Comparison of ENCODE assay signal across 9 mouse cellular contexts in genomic region chr17:25913186-25913876, GRCm38 (mm10). TPM values are rescaled to one million over a fixed set of nuclear protein-coding genes. Genes with fewer than 3 reads are reported as not detected.
DNase-seq lines count a peak whose midpoint lies in the region; ATAC-seq and TF ChIP-seq lines count a peak whose summit lies in the region.
"Had no signal": no experiment of that assay in that cellular context is flagged by ENCODE, and none has a peak within 500 bp of the region (broad histone marks: within the 10 kb centered on the region; RNA-seq: fewer than 3 reads in every experiment).

No protein-coding gene starts in this region.

- peak overlapping the region; percentile 26 for H3K27ac ChIP-seq in cortical plate, adult 2 months (ENCODE audit: insufficient read depth, low read length)
- H3K27ac ChIP-seq in stomach, embryonic 16.5 days (ENCODE audit: low read length) = peak overlapping the region; percentile 0; the same call in 1 of the 2 replicates
- H3K27ac ChIP-seq in midbrain, postnatal 0 days (ENCODE audit: low read depth, low read length) = no peak overlapping the region
- H3K27ac ChIP-seq in midbrain, embryonic 13.5 days = no peak overlapping the region
- H3K27ac ChIP-seq in midbrain, embryonic 10.5 days (replicated peaks) = no peak overlapping the region
- H3K27ac ChIP-seq: hindbrain, embryonic 15.5 days had no signal

- H3K9ac ChIP-seq in stomach, embryonic 16.5 days (ENCODE audit: low read length) = no peak overlapping the region
- H3K9ac ChIP-seq in midbrain, postnatal 0 days (replicated peaks; ENCODE audit: low read length, poor library complexity, severe bottlenecking) = no peak overlapping the region
- no peak overlapping the region for H3K9ac ChIP-seq in midbrain, embryonic 13.5 days (replicated peaks)
- H3K9ac ChIP-seq: hindbrain, embryonic 15.5 days had no signal

- no peaks in the 10 kb centered on the region for H3K9me3 ChIP-seq in stomach, embryonic 16.5 days (replicated peaks; ENCODE audit: control insufficient read depth, low read length)
- H3K9me3 ChIP-seq in midbrain, postnatal 0 days (ENCODE audit: low read length) = no peaks in the 10 kb centered on the region
- no peaks in the 10 kb centered on the region for H3K9me3 ChIP-seq in midbrain, embryonic 13.5 days
- no peaks in the 10 kb centered on the region for H3K9me3 ChIP-seq in midbrain, embryonic 10.5 days (replicated peaks)
- H3K9me3 ChIP-seq: hindbrain, embryonic 15.5 days had no signal

- ATAC-seq in stomach, embryonic 16.5 days (ENCODE audit: insufficient read depth, low FRiP score) = no peak
- no peak for ATAC-seq in midbrain, postnatal 0 days (ENCODE audit: low FRiP score)
- no peak for ATAC-seq in midbrain, embryonic 13.5 days

- H3K4me3 ChIP-seq in cortical plate, adult 2 months (ENCODE audit: insufficient read depth, low read length) = no peak overlapping the region
- no peak overlapping the region for H3K4me3 ChIP-seq in stomach, embryonic 16.5 days (replicated peaks; ENCODE audit: low read length)
- no peak overlapping the region for H3K4me3 ChIP-seq in midbrain, postnatal 0 days (ENCODE audit: low read depth, low read length)
- H3K4me3 ChIP-seq in midbrain, embryonic 13.5 days (replicated peaks) = no peak overlapping the region
- H3K4me3 ChIP-seq in midbrain, embryonic 10.5 days = no peak overlapping the region
- H3K4me3 ChIP-seq: hindbrain, embryonic 15.5 days had no signal

- H3K4me2 ChIP-seq in stomach, embryonic 16.5 days (ENCODE audit: low read depth, low read length) = no peak overlapping the region
- H3K4me2 ChIP-seq in midbrain, postnatal 0 days (ENCODE audit: low read depth, low read length, poor library complexity, severe bottlenecking) = no peak overlapping the region
- no peak overlapping the region for H3K4me2 ChIP-seq in midbrain, embryonic 13.5 days (replicated peaks)
- H3K4me2 ChIP-seq: hindbrain, embryonic 15.5 days had no signal

- peak; percentile 22 for DNase-seq in ovary, postnatal 36 days (ENCODE audit: low spot score)
- no peak for DNase-seq in ovary, postnatal 10 days (ENCODE audit: low spot score)
- peak; percentile 72 to 80 for DNase-seq in left cerebral cortex, adult 18-20 months (ENCODE audit: low spot score in 2 of 2)
- no peak for DNase-seq in midbrain, postnatal 0 days (ENCODE audit: low spot score)
- no peak for DNase-seq in midbrain, embryonic 10.5 days (ENCODE audit: low spot score)

- WGBS in stomach, embryonic 16.5 days = 78% methylated on average over 14 of the region's 14 CpGs
- WGBS in midbrain, postnatal 0 days = 89% methylated on average over 14 of the region's 14 CpGs
- 91% methylated on average over 14 of the region's 14 CpGs for WGBS in midbrain, embryonic 13.5 days
- WGBS in midbrain, embryonic 10.5 days = 92% methylated on average over 14 of the region's 14 CpGs

- TF ChIP-seq POLR2A in cortical plate, adult 2 months (IDR thresholded peaks at IDR 0.05; ENCODE audit: extremely low read depth, insufficient read depth, low read length) = no peak

- no peak for TF ChIP-seq CTCF in cortical plate, adult 2 months (IDR thresholded peaks at IDR 0.05; ENCODE audit: extremely low read depth, insufficient read depth, low read length)
- TF ChIP-seq CTCF in midbrain, postnatal 0 days (IDR thresholded peaks at IDR 0.05) = no peak

- no peaks in the 10 kb centered on the region for H3K36me3 ChIP-seq in stomach, embryonic 16.5 days (ENCODE audit: control insufficient read depth, insufficient read depth, low read length)
- peaks cover 8% of the 10 kb centered on the region for H3K36me3 ChIP-seq in midbrain, postnatal 0 days (ENCODE audit: insufficient read depth, low read length)
- 0 out of 2 replicates have a peak, but pooled peaks cover 10% of the 10 kb centered on the region for H3K36me3 ChIP-seq in midbrain, embryonic 13.5 days
- peaks cover 28% of the 10 kb centered on the region for H3K36me3 ChIP-seq in midbrain, embryonic 10.5 days
- H3K36me3 ChIP-seq: hindbrain, embryonic 15.5 days had no signal

- no peaks in the 10 kb centered on the region for H3K27me3 ChIP-seq in stomach, embryonic 16.5 days (ENCODE audit: control insufficient read depth, insufficient read depth, low read length)
- no peaks in the 10 kb centered on the region for H3K27me3 ChIP-seq in midbrain, postnatal 0 days (ENCODE audit: insufficient read depth, low read length)
- H3K27me3 ChIP-seq in midbrain, embryonic 13.5 days = no peaks in the 10 kb centered on the region
- H3K27me3 ChIP-seq in midbrain, embryonic 10.5 days (ENCODE audit: low read depth, poor library complexity, severe bottlenecking) = no peaks in the 10 kb centered on the region
- H3K27me3 ChIP-seq: hindbrain, embryonic 15.5 days had no signal

- peaks cover 25% of the 10 kb centered on the region for H3K4me1 ChIP-seq in cortical plate, adult 2 months (ENCODE audit: control insufficient read depth, insufficient read depth, low read length)
- H3K4me1 ChIP-seq in stomach, embryonic 16.5 days (ENCODE audit: control insufficient read depth, insufficient read depth, low read length) = peaks cover 17% of the 10 kb centered on the region
- peaks cover 7% of the 10 kb centered on the region for H3K4me1 ChIP-seq in midbrain, postnatal 0 days (ENCODE audit: insufficient read depth, low read length)
- peaks cover 25% of the 10 kb centered on the region for H3K4me1 ChIP-seq in midbrain, embryonic 13.5 days (replicated peaks)
- peaks cover 10% of the 10 kb centered on the region for H3K4me1 ChIP-seq in midbrain, embryonic 10.5 days

RNA-seq across cellular contexts. Expression of gene Rab40c, which starts 6.2 kb away (rescaled TPM):
- 68.9 and 71.1 TPM in 2 replicates for polyA plus RNA-seq in cortical plate, adult 2 months (2012; rRNA removed)
- 10 to 100 TPM; 41.2 TPM for total RNA-seq in left cerebral cortex, adult 18-20 months (2021)
- polyA plus RNA-seq in stomach, embryonic 16.5 days (2015; fragmentation: Nextera tagmentation; extraction: Ambion mirVana) = 26.3 and 27.7 TPM in 2 replicates
- total RNA-seq in midbrain, postnatal 0 days (2014; rRNA removed) = 42.1 and 43.0 TPM in 2 replicates
- polyA plus RNA-seq in midbrain, postnatal 0 days (2015; fragmentation: Nextera tagmentation; extraction: Ambion mirVana) = 36.2 and 38.9 TPM in 2 replicates
- polyA plus RNA-seq in midbrain, embryonic 13.5 days (2015; fragmentation: Nextera tagmentation; extraction: Ambion mirVana) = 44.3 and 47.1 TPM in 2 replicates
- 29.8 and 33.6 TPM in 2 replicates for polyA plus RNA-seq in midbrain, embryonic 10.5 days (2016; fragmentation: Nextera tagmentation; extraction: Ambion mirVana)

RNA-seq across cellular contexts. Expression of gene Pigq, which starts 31.4 kb away (rescaled TPM):
- 156 and 159 TPM in 2 replicates for polyA plus RNA-seq in cortical plate, adult 2 months (2012; rRNA removed)
- total RNA-seq in left cerebral cortex, adult 18-20 months (2021) = 100 to 1,000 TPM; 103 to 113 TPM
- polyA plus RNA-seq in stomach, embryonic 16.5 days (2015; fragmentation: Nextera tagmentation; extraction: Ambion mirVana) = 57.2 and 62.0 TPM in 2 replicates
- 73.6 and 111 TPM in 2 replicates for total RNA-seq in midbrain, postnatal 0 days (2014; rRNA removed)
- polyA plus RNA-seq in midbrain, postnatal 0 days (2015; fragmentation: Nextera tagmentation; extraction: Ambion mirVana) = 75.4 and 79.7 TPM in 2 replicates
- polyA plus RNA-seq in midbrain, embryonic 13.5 days (2015; fragmentation: Nextera tagmentation; extraction: Ambion mirVana) = 56.9 and 58.0 TPM in 2 replicates
- polyA plus RNA-seq in midbrain, embryonic 10.5 days (2016; fragmentation: Nextera tagmentation; extraction: Ambion mirVana) = 64.8 and 67.8 TPM in 2 replicates

RNA-seq across cellular contexts. Expression of gene Nhlrc4, which starts 31.4 kb away (rescaled TPM):
- 1.1 and 1.9 TPM in 2 replicates for polyA plus RNA-seq in cortical plate, adult 2 months (2012; rRNA removed)
- total RNA-seq in left cerebral cortex, adult 18-20 months (2021) = under 1 TPM; 0.54 to 0.98 TPM
- 0.12 and 0.66 TPM in 2 replicates for polyA plus RNA-seq in stomach, embryonic 16.5 days (2015; fragmentation: Nextera tagmentation; extraction: Ambion mirVana)
- total RNA-seq in midbrain, postnatal 0 days (2014; rRNA removed) = 0.47 and 0.60 TPM in 2 replicates
- 0.35 and 0.91 TPM in 2 replicates for polyA plus RNA-seq in midbrain, postnatal 0 days (2015; fragmentation: Nextera tagmentation; extraction: Ambion mirVana)
- polyA plus RNA-seq in midbrain, embryonic 13.5 days (2015; fragmentation: Nextera tagmentation; extraction: Ambion mirVana) = 0.12 TPM in 1 of 2 replicates, not detected in the other
- polyA plus RNA-seq in midbrain, embryonic 10.5 days (2016; fragmentation: Nextera tagmentation; extraction: Ambion mirVana) = 0.34 TPM in 1 of 2 replicates, not detected in the other

RNA-seq across cellular contexts. Expression of gene Wfikkn1, which starts 32.7 kb away (rescaled TPM):
- 0.26 and 0.61 TPM in 2 replicates for polyA plus RNA-seq in cortical plate, adult 2 months (2012; rRNA removed)
- 1 to 10 TPM; 1.4 to 1.7 TPM for total RNA-seq in left cerebral cortex, adult 18-20 months (2021)
- polyA plus RNA-seq in stomach, embryonic 16.5 days (2015; fragmentation: Nextera tagmentation; extraction: Ambion mirVana) = 0.42 and 0.56 TPM in 2 replicates
- 0.77 and 1.7 TPM in 2 replicates for total RNA-seq in midbrain, postnatal 0 days (2014; rRNA removed)
- 0.42 and 0.56 TPM in 2 replicates for polyA plus RNA-seq in midbrain, postnatal 0 days (2015; fragmentation: Nextera tagmentation; extraction: Ambion mirVana)
- polyA plus RNA-seq in midbrain, embryonic 13.5 days (2015; fragmentation: Nextera tagmentation; extraction: Ambion mirVana) = 0.61 and 0.70 TPM in 2 replicates
- 6.1 and 19.7 TPM in 2 replicates for polyA plus RNA-seq in midbrain, embryonic 10.5 days (2016; fragmentation: Nextera tagmentation; extraction: Ambion mirVana)

RNA-seq across cellular contexts. Expression of gene Mettl26, which starts 38.5 kb away (rescaled TPM):
- polyA plus RNA-seq in cortical plate, adult 2 months (2012; rRNA removed) = 76.5 and 79.2 TPM in 2 replicates
- 10 to 100 TPM; 38.7 to 40.2 TPM for total RNA-seq in left cerebral cortex, adult 18-20 months (2021)
- 57.1 and 63.8 TPM in 2 replicates for polyA plus RNA-seq in stomach, embryonic 16.5 days (2015; fragmentation: Nextera tagmentation; extraction: Ambion mirVana)
- 53.8 and 64.8 TPM in 2 replicates for total RNA-seq in midbrain, postnatal 0 days (2014; rRNA removed)
- polyA plus RNA-seq in midbrain, postnatal 0 days (2015; fragmentation: Nextera tagmentation; extraction: Ambion mirVana) = 67.3 and 74.0 TPM in 2 replicates
- 69.7 and 75.4 TPM in 2 replicates for polyA plus RNA-seq in midbrain, embryonic 13.5 days (2015; fragmentation: Nextera tagmentation; extraction: Ambion mirVana)
- 74.3 and 80.4 TPM in 2 replicates for polyA plus RNA-seq in midbrain, embryonic 10.5 days (2016; fragmentation: Nextera tagmentation; extraction: Ambion mirVana)

Comparison
In these comparisons a context has a peak if more than half of its experiments do, and no peak if none do; other contexts are left out.
1. DNase-seq: peak in ovary, postnatal 36 days (single experiment) and left cerebral cortex, adult 18-20 months (2 of 2); none in ovary, postnatal 10 days (single experiment), midbrain, postnatal 0 days (single experiment) and midbrain, embryonic 10.5 days (single experiment).
2. H3K27ac ChIP-seq: peak in cortical plate, adult 2 months (single experiment) and stomach, embryonic 16.5 days (single experiment); none in midbrain, postnatal 0 days (single experiment), midbrain, embryonic 13.5 days (single experiment) and midbrain, embryonic 10.5 days (single experiment).